Mouse (Mus musculus) ovary, adult 2 months (tissue): ENCODE data around the gene Olfr1256. TPM values are rescaled to one million over a fixed set of nuclear protein-coding genes. Genes with fewer than 3 reads are reported as not detected.

Experiments used
- polyA plus RNA-seq: library from polyadenylated mRNA; depleted of rRNA; stranded (reverse); fragments of >200 nt; gene quantifications from 2 replicates; pipeline ENCODE4 v1.2.3, GENCODE M21; 2012; rRNA removed

Olfr1256 gene
- not detected in 2 replicates for polyA plus RNA-seq

DNA sequence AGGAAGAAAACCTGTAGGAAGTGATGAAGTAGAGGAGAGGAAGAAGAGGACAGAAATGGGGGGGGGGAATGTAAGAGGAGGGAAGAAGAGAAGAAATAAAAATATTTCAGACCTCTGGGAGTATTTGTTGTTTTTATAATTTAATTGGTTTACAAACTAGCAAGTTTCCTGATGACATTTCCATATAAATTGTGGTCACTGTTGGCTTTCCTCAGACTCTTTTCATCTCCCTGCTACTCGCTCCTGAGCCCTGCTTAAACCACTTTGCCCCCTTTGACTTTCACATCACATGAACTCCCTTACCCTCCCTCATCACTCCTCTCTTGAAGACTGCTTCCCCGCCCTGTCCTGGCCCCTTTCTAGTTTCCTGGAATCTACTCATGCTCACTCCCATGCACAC is at the start of gene Olfr1256:
Gene Olfr1256, minus strand, starts transcription at position 101 of the 400 bp plus-strand sequence.

DNA sequence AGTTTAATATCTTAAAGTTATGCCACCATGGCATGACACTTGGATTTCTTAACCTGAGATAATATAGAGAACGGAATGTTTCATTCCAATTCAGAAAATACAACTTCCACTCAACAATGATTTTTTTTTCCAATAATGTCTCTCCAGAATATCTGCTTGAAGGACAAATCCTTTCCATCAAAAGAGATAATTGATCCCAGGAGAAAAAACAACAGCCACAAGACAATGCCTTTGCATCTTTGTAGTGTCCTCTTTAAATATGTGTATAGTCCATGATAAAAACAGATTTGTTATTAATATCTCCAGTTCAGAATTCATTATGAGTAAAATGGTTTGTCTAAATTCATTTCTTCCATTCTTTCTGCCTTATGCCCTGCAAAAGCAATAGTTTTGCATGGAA is 36.8 kb upstream of the Olfr1256 start, which contains the start of gene Olfr1257:
Gene Olfr1257, plus strand, starts transcription at position 301 of the 400 bp plus-strand sequence.

DNA sequence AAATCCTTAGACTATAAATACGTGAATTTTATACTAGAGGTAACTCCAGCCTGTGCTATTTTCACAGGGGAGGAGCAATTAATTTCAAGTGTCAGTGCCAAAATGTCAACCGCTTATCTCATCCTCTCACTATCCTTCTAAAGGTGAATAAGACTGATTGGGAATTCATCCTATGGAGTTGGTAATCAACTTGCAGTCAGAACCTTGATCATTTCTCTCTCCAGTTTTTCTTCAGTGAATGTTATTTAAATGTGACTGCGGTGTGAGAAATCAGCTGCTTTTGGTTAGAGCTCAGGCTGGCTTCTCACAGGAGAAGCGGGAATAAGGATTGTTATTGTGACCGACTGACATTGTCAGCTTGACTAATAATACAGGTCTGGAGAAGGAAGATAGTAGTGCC is 6.8 kb upstream of the Olfr1256 start, which contains the start of gene Olfr48:
Gene Olfr48, minus strand, starts transcription at position 101 of the 400 bp plus-strand sequence.

DNA sequence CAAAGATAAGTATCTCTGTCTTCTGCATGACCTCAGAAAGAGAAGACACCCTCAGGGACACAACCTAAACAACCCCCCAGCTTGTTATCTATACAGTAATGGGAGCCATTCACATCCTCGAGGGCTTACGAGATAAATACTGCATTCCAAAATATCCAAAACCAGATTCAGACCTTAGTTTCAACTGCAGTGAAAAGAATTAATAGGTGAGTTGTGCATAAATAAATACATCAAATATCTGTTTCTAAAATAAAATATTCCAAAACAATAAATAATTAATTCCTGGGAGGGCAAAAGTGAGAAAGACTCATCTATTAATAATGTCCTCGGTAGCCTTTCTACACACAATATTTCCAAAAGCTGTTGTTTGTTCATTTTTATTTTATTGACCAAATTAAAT is 29.6 kb downstream of the Olfr1256 start, which contains the start of gene Olfr1255:
Gene Olfr1255, plus strand, starts transcription at position 301 of the 400 bp plus-strand sequence.

DNA sequence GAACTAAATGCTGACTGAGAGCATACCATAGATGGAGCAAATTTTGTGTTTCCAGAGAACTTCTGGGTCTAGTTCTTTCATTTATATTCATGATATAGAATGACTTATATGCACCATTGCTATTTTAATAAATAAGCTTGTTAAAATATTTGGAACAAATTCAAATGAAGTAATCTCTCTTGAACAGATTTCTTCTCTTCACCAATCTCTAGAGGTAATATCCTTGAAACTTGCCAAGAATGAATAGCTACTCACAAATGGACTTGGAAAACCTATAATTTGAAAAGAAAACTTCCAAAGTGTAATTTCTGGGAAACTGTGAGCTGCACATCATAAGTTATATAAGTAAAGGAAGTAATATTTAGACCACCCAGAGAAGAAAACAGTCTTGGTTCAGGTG is 47.8 kb downstream of the Olfr1256 start, which contains the start of gene Olfr1254:
Gene Olfr1254, minus strand, starts transcription at position 101 of the 400 bp plus-strand sequence.

Other genes with a start within 250 kb of the Olfr1256 start
- gene Olfr1246, start 248.4 kb downstream of the Olfr1256 start, polyA plus RNA-seq: 0.17 TPM in 1 of 2 replicates, not detected in the other
- not detected in 2 replicates for gene Olfr1247, start 227.4 kb downstream of the Olfr1256 start, polyA plus RNA-seq
- not detected in 2 replicates for gene Olfr1248, start 223.3 kb downstream of the Olfr1256 start, polyA plus RNA-seq
- not detected in 2 replicates for gene Olfr1249, start 206.6 kb downstream of the Olfr1256 start, polyA plus RNA-seq
- gene Olfr1250, start 180.1 kb downstream of the Olfr1256 start, polyA plus RNA-seq: 1.0 and 1.1 TPM in 2 replicates
- 1.8 and 3.6 TPM in 2 replicates for gene Olfr1251, start 169.6 kb downstream of the Olfr1256 start, polyA plus RNA-seq
- not detected in 2 replicates for gene Olfr1252, start 116.5 kb downstream of the Olfr1256 start, polyA plus RNA-seq
- gene Olfr1253, start 84.5 kb downstream of the Olfr1256 start, polyA plus RNA-seq: not detected in 2 replicates
- gene Olfr1254, start 47.9 kb downstream of the Olfr1256 start, polyA plus RNA-seq: not detected in 2 replicates
- not detected in 2 replicates for gene Olfr1255, start 29.5 kb downstream of the Olfr1256 start, polyA plus RNA-seq
- gene Olfr48, start 6.7 kb upstream of the Olfr1256 start, polyA plus RNA-seq: not detected in 2 replicates
- not detected in 2 replicates for gene Olfr1257, start 36.9 kb upstream of the Olfr1256 start, polyA plus RNA-seq
- gene Olfr1258, start 85.8 kb upstream of the Olfr1256 start, polyA plus RNA-seq: not detected in 2 replicates
- not detected in 2 replicates for gene Olfr1259, start 107.1 kb upstream of the Olfr1256 start, polyA plus RNA-seq
- not detected in 2 replicates for gene Olfr1260, start 132.8 kb upstream of the Olfr1256 start, polyA plus RNA-seq
- gene Olfr1261, start 149.7 kb upstream of the Olfr1256 start, polyA plus RNA-seq: not detected in 2 replicates
- not detected in 2 replicates for gene Olfr1262, start 158.6 kb upstream of the Olfr1256 start, polyA plus RNA-seq
- gene Olfr1263, start 170.6 kb upstream of the Olfr1256 start, polyA plus RNA-seq: not detected in 2 replicates
- gene Olfr1264, start 184.0 kb upstream of the Olfr1256 start, polyA plus RNA-seq: not detected in 2 replicates
- gene Olfr1265, start 193.8 kb upstream of the Olfr1256 start, polyA plus RNA-seq: not detected in 2 replicates
- gene Olfr140, start 222.0 kb upstream of the Olfr1256 start, polyA plus RNA-seq: not detected in 2 replicates